Mouse (Mus musculus) embryo, embryonic 11 days (tissue): ENCODE results near the gene Pgr.
A peak's percentile ranks its signal among the peaks of the same experiment; 100 is the strongest.

ENCODE experiments used
- DNase-seq: peaks from one replicate; pipeline ENCODE4 v3.0.0-alpha.2; 2015

The Pgr gene

DNA sequence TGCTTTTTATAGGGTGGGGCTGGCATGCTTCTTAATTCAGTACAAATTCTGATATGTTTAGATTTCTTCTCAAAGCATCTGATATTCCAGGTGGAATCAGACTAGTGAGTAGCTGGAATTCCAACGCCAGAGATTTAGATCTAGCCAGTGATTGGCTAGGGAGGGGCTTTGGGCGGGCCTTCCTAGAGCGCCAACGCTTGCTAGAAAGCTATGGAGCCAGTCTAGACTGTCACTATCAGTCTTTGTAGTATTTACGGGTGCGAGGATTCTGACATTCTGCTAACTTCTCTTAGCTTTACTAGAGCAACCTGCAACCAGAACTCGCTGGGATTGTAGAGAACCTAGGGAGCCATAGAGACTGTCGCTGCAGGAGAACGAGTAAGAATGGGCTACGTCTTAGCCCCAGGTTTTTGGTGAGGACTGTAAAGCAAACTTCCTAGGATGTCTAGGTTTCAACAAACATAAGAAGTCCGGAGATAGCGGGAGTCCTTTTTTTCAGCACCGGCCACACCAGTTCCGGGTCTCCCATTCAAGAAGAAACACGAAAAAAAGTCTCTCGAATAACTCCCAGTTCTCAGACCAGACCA, at the start of gene Pgr:
TSS of gene Pgr (plus strand) at position 218 of the 587 bp plus-strand sequence.
- peak; percentile 33 for DNase-seq

GRCm38 (mm10) chr9:8857455-8857854, 42.2 kb upstream of the Pgr start:
- DNase-seq, result no peak

DNA sequence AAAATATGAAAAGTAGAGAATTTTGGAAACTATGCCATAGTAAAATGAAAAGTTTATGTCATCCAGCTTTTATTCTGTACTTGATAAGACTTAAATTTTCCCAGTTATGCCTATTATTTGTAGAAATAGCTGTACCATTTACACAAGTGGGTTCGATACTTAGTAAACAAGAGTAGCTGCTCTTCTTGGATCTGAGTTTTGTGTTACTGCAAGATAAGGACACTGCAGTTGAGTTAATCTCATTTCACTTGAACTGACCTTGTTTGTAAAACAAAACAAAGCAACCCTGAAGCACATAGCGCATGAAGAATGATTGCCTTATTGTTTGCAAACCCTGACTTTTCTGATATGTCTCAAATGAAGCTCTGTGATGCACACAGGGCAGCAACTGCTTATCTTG, 31.1 kb upstream of the Pgr start:
- DNase-seq, result no peak

GRCm38 (mm10) chr9:8895205-8895604, 4.4 kb upstream of the Pgr start:
- no peak for DNase-seq

DNA sequence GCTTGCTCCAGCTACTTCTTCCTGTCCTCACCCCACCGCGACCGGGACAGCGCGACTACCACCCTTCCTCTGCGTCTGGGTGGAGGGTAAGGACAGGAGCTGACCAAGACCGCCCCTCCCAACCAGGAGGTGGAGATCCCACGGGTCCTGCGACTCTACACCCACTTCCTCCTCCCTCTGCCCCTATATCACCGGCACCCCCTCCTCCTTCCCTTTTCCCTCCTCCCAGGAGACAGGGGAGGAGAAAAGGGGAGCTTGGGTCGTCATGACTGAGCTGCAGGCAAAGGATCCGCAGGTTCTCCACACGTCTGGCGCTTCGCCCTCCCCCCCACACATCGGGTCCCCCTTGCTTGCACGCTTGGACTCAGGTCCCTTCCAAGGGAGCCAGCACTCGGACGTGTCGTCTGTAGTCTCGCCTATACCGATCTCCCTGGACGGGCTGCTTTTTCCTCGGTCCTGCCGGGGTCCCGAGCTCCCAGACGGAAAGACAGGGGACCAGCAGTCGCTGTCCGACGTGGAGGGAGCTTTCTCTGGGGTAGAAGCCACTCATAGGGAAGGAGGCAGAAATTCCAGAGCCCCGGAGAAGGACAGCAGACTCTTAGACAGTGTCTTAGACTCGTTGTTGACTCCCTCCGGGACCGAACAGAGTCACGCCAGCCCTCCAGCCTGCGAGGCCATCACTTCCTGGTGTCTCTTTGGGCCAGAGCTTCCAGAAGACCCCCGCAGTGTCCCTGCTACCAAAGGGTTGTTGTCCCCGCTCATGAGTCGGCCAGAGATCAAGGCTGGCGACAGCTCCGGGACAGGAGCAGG, 775 bp downstream of the Pgr start:
- peak; percentile 41 for DNase-seq

- peak; percentile 44 for DNase-seq
Observed at GRCm38 (mm10) chr9:8901013-8901646, 1.5 kb downstream of the Pgr start.

- DNase-seq, result peak; percentile 64
Observed at GRCm38 (mm10) chr9:8901647-8902131, 2.1 kb downstream of the Pgr start.

- DNase-seq, result peak; percentile 1
Observed at GRCm38 (mm10) chr9:8902277-8902676, 2.6 kb downstream of the Pgr start.

DNA sequence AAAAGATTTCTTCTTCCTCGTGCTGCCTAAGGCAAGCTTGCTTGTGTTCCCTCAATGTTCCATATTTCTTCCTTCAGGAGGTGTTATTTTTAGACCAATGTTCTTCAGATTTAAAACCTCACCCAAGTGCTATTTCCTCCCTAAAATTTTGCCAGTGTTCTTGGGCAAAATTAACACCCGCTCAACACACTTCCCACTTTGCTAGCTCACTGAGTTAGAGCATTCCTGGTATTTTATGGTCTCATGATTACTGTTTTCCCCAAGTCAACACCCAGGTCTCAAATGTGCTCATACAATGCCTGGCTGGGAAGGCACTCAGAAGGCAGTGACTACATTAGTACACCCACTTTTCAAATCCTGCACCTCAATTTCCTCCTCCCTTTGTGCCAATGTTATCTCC, 27.9 kb downstream of the Pgr start:
- DNase-seq, result no peak

GRCm38 (mm10) chr9:8937753-8938152, 38.1 kb downstream of the Pgr start:
- no peak for DNase-seq

- no peak for DNase-seq
Observed at GRCm38 (mm10) chr9:8953306-8953705, 53.7 kb downstream of the Pgr start.

GRCm38 (mm10) chr9:8964512-8965133, 65.0 kb downstream of the Pgr start:
- DNase-seq, result peak; percentile 59

DNA sequence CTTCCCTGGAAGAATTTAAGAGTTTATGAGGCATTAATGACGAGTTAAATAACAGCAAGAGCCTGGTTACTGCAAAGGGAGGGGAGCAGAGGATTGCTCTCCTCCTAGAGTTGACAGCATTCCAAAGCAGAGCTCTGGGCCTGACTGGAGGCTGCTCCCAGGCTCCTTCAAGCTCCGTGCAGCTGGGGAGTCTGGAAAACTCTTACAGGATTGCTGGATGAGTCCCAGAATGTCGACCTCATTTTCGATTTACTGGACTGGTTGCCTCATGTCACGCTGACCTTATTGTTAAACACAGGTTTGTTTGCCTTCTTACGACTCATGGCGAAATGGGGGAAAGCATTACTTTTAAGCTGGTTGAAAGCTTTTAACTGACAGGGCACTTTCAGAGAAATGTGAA, 70.6 kb downstream of the Pgr start:
- DNase-seq, result no peak

DNA sequence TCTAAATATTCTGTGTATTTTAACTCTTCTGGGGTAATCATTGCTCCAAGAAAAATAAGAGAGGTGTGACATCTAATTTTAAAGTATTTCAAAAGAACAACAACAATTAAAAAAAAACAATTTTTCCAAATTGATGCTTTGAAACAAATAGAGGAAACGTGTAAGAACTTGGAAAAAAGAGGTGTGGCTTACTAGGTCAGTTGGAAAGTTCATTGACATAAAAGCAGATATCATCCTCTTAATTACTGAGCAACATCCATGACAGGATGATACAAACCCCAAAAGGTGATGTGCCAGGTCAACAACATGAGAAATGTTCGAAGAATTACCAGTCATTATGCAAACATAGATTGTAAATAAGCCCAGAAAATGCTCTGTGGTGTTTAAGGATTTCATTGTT, 71.9 kb downstream of the Pgr start, which contains the start of gene Gm16485:
TSS of gene Gm16485 (plus strand) at position 301 of the 400 bp plus-strand sequence.
- DNase-seq, result no peak

- DNase-seq, result no peak
Observed at GRCm38 (mm10) chr9:8977775-8978174, 78.1 kb downstream of the Pgr start.

GRCm38 (mm10) chr9:8982315-8982714, 82.7 kb downstream of the Pgr start:
- DNase-seq, result peak; percentile 5

DNA sequence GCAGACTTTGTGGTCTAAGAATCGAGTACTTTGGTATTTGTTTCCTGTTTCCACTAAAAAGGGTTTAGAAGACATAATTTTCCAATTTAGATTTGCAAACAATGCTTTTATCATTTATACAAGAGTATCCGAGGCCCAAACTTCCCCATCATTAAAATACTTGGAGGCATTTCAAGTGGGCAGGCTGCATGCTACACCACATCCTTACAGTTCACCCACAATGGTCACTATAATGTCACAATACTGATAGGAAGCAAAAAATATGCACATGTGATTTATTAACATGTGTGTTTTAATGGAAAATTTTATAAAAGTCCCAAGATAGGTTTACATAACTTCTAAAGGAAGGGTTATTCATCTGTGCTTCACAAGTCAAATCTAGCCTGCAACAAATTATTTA, 96.9 kb downstream of the Pgr start:
- no peak for DNase-seq

DNA sequence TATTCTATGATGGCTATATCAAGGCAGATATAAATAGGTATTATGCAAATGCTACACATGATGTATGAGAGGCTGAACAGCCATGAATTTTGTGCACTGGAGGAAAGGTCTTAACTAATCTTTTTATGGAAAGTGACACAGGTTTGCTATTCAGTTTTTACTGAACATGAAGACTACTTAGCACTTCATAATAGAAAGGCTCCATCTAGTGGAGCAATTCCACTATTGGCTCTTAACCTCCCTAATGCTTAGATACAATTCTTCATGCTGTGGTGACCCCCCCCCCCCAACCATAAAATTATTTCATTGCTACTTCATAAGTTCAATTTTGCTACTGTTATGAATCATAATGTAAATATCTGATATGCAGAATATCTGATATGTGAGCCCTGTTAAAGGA, 101.5 kb downstream of the Pgr start:
- peak; percentile 13 for DNase-seq

- no peak for DNase-seq
Observed at GRCm38 (mm10) chr9:9015108-9015507, 115.5 kb downstream of the Pgr start.
